Mouse (Mus musculus): ENCODE results near the gene Deaf1.

The Deaf1 gene

GRCm38 (mm10) chr7:141297926-141298650 lies 29.4 kb downstream of the Deaf1 start:
- in situ Hi-C loops (cut with MseI, MboI) = no loop called here

DNA sequence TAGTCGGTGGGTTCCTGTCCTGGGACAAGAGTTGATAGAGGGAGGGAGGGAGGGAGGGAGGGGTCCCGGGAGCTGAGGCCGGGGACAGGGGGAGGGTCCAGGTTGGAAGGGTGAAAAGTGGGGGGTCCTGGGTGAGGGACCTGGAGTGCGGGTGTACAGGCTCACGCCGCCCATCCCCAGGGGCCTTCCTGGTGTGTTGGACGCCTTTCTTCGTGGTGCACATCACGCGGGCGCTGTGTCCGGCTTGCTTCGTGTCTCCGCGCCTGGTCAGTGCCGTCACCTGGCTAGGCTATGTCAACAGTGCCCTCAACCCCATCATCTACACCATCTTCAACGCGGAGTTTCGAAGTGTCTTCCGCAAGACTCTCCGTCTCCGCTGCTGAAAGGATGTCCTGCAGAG lies 33.0 kb downstream of the Deaf1 start:
- in situ Hi-C loops (cut with MseI, MboI) = no loop called here

- in situ Hi-C loops (cut with MseI, MboI) = no loop called here
Measured at GRCm38 (mm10) chr7:141293852-141294471, 33.5 kb downstream of the Deaf1 start.

DNA sequence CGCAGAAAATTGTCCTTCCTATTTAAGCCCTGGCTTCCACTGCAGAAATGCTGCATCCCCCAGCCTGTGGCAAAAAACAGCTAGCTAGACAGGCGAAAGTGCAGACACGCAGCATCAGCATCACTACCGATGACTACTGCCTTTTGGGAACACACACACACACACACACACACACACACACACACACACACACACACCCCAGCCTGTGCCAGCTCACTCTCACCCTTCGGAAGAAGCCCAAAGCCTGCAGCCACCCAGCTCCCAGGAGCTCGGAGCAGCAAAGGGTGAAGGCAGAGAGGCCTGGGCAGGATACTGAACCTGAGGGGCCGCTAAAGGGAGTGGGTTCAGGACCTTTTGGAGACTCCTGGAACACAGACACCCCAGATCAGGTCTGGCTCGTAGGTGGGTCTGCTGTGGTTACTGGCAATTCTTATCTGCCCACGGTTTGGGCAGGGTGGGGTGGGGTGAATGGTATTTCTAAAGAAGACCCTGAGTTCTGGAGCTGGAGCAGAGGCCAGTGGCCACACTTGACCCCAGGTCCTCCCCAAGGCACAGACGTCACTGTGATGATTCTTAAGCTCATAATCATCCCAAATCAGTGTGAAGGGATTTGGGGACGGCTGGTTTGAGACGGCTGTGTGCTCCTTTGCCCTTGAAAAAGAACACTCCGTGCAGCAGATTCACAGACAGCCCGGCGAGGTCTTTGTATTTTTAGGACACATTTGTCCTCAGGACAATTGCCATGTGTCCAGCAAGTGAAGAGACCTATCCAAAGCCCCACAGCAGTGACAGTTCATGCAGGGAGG lies 34.7 kb downstream of the Deaf1 start:
- in situ Hi-C loops (cut with MseI, MboI) = no loop called here

- in situ Hi-C loops (cut with MseI, MboI) = no loop called here
Measured at GRCm38 (mm10) chr7:141291921-141292582, 35.4 kb downstream of the Deaf1 start, which contains the start of gene Drd4. Gene Drd4 (plus strand): TSS chr7:141292006.

- in situ Hi-C loops (cut with MseI, MboI) = no loop called here
Measured at GRCm38 (mm10) chr7:141288042-141288441, 39.4 kb downstream of the Deaf1 start.

DNA sequence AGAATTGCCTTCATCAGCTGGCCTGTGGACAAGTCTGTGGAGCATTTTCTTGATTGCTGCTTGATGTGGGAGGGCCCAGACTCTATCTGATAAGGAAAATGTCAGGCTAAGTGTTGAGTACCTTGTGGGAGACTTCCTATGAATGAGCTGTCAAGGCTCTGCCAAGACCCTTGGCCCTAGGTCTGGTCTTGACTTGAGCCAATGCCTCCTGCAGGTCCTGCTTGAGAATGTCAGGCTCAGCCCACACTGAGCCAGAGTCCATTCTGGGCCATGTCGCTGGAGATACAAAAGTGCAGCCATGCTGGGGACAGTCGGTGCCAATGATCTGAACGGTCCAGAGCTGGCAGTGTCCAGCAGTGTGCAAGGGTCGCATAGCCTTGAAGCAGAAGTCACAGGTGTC lies 44.7 kb downstream of the Deaf1 start:
- in situ Hi-C loops (cut with MseI, MboI) = no loop called here

DNA sequence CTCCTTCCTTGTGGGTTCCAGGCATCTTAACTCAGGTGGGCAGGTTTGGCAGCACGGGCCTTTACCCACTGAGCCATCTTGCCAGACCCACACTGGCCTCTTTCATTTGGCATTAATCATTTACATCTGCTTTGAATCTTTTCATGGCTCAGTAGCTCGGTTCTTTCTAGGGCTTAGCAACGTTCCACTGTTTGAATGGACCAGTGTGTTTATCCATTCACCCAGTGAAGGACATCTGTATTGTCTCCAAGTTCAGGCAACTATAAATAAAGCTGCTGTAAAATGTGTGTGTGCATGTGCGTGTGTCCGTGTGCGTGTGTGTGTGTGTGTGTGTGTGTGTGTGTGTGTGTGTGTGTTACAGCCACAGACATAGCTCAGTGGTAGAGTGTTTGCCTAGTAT lies 46.0 kb downstream of the Deaf1 start:
- in situ Hi-C loops (cut with MseI, MboI) = no loop called here

DNA sequence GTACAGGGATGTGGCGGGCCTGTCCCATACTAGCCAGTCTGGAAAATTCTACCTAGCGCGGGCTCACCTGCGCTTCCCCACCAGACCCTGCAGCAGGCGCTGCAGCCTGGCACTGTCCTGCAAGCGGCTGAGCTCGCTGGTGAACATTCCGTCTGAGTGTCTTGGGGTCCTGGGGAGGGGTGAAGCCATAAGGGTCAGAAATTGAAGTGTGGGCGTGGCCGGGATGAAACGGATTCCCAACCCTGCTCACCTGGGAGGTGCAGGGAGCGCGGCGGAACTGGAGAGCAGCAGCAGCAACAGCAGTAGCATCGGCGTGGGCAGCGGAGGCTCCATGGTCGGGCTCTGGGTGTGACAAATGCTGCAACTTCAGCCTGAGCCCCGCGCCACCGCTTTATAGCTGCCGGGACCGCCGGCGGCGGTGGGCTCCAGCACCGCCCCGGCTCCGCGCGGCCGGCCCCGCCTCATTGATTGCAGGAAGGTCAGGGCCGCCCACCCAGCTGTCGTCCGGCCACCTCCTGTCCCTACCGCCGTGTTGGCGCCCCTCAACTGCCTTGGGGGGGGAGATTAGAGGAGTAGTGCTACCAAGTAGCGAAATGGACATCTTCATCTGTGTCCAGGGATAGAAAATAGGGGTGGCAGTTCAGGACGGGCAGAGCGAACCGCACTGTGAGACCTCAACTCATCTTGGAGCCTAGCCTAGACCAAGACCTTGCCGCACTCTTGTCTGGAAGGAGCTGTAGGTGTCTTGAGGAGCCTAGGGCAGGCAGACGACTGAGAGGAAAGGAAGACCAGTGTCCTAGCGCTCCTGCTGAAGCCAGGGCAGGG lies 48.5 kb downstream of the Deaf1 start, which contains the start of gene Sct:
Gene Sct (minus strand): TSS at position 368 of the 825 bp plus-strand sequence.
- in situ Hi-C loops (cut with MseI, MboI) = no loop called here

GRCm38 (mm10) chr7:141277701-141278678 lies 49.5 kb downstream of the Deaf1 start:
- in situ Hi-C loops (cut with MseI, MboI) = no loop called here

DNA sequence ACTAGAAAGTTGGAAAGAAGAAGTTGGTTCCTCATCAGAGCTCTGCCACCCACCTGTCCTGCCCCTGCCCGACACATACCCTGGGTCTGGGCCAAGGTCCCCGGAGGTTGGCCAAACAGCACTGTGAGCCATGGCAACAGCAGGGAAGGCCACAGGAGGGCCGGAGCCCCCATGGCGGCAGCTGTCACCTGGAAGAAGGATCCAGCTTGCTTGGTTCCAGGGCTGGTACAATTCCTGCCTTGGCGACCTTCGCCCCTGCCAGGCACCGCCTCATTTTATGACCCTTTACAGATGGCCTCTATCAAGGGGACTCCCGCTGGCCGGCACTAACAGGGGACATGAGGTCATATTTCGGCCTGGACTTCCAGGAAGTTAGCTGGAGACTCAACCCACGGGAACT lies 50.9 kb downstream of the Deaf1 start, which contains the start of gene Cdhr5:
Gene Cdhr5 (minus strand): TSS at position 241 of the 400 bp plus-strand sequence.
- in situ Hi-C loops (cut with MseI, MboI) = no loop called here

DNA sequence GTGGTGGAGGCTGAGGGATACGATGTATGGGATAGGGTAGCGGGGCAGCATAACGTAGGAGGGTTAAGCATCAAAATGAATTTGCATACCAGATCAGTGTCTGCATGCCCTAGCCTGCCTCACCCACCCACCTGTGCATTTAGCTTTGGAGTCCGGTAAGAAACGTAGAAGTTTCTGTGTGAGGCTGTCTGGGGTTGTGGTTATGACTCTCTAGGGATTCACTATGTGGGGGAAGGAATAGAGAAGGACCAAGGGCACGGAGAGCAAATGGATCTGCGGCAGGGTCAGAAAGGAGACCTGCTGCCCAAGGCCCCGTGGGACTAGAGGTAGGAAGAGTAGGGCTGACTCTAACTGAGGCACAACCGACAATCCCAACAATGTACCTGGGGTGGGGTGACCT lies 52.1 kb downstream of the Deaf1 start:
- in situ Hi-C loops (cut with MseI, MboI) = no loop called here

- in situ Hi-C loops (cut with MseI, MboI) = no loop called here
Measured at GRCm38 (mm10) chr7:141270631-141271030, 56.9 kb downstream of the Deaf1 start.

- in situ Hi-C loops (cut with MseI, MboI) = no loop called here
Measured at GRCm38 (mm10) chr7:141269273-141269545, 58.3 kb downstream of the Deaf1 start.

DNA sequence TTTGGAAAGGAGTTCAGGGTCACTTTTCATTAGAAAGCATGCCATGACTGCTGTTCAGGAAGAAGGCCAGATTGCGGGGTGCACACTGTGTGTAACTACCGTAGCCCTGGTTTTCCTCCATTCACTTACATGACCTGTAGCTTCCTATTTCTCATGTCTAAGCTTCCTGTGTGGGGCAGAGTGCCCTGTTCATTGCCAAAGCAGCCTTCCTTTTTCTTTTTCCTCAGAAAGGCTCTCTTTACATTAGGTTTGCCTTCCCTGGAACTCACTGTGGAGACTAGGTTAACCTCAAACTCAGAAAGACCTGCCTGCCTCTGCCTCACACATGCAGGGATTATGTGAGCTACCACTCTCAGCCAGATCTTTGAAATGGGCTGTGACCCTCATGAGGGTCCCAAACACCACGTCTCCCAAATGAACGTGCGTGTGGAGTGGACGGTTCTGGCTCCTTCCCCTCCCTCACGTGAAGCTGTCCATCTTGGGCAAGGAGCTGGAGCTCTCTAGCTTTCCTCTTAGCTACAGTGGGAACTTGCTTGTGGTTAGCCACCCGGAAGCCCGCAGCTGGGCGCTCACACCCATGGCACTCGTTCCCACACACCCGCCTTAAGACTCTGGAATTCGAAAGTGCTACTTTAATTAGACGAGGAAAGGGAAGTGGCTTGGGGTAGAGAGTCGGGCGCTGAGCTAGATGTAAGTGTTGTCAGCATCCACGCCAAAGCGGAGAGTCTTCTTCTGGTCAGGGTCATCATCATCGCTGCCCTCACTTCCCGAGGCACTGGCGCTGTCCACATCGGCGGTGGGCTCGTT lies 58.8 kb downstream of the Deaf1 start:
- in situ Hi-C loops (cut with MseI, MboI) = no loop called here

DNA sequence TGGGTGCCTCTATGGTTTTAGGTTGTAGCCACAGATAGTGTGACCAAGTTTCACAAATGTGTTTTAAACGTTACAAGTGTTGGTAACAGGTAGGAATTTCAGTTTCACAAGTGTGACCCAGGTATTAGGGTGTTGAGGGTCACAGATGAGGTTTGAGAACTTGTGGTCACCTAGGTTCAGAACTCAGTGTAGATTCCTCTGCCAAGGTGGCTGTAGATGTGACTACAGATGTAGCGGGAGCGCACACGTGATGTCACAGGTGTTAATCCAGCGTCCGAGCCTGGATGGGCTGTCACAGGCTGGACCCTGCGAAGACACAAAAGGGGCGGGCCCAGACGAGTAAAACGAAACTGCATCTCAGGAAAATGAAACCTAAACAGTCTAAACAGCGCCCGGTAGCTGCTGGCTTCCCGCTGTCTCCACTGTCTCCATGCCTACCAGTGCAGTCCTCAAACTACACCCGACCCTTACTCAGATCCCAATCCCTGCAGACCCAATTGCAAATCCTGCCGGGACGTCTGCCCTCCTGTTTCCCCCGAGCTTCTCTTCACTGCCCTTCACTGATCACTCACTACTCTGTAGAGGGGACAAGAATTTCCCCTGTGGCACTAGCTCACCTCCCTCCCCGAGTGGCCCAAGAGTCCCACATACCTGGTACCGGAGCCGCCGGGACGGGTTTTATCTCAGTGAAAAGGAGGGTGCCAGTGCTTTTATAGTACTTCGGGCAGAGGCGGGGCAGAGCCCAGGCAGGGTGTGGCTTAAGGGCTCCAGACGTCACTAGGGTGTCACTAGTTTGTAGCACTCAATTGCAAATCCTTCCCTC lies 61.5 kb downstream of the Deaf1 start, which contains the start of gene Irf7:
Gene Irf7 (minus strand): TSS at position 743 of the 823 bp plus-strand sequence.
- in situ Hi-C loops (cut with MseI, MboI) = no loop called here

DNA sequence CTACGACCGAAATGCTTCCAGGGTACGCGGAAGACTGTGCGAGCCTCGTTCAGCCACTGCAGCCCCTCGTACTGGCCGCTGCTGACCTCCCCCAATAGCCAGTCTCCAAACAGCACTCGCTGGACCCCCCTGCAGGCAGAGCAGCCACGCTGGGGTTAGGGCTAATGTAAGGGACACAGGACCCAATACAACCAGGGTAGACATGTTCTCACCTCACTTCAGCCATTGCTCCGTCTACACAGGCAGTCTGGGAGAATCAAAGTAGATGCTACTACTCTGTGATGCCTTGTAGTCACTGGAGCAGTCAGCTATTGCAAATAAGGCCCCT lies 62.1 kb downstream of the Deaf1 start:
- in situ Hi-C loops (cut with MseI, MboI) = no loop called here

DNA sequence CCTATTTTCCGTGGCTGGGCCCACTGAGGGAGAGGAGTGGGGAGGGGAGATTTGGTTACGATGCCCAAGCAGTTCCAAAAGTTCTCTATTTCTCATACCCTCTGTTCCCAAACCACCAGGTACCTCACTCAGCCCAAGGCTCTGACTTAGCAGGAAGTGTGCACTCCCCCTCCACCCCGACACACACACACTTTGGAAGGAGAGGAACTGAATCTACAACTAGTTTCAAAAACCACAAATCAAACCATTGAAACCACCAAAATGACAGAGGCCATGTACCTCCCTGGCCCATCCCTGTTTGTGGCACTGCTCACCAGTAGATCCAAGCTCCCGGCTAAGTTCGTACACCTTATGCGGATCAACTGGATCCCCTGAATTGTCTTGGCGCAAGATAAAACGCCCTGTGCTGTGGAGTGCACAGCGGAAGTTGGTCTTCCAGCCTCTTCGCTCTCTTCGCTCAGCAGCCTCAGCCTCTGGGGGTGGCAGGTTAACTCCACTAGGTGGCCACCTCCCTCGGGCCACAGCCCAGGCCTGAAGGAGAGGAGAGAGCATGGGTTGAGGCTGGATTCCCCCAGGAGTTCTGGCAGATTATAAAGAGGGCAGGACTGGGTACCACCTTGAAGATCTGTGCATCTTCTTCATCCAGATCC lies 62.6 kb downstream of the Deaf1 start:
- in situ Hi-C loops (cut with MseI, MboI) = no loop called here
